Mouse (Mus musculus): ENCODE measurements around the gene Clec4e. TPM values are rescaled to one million over a fixed set of nuclear protein-coding genes. Genes with fewer than 3 reads are reported as not detected.
"Not testable (repeated sequence)": the region's sequence is repeated elsewhere in the genome, so short reads cannot be mapped to it uniquely, and the experiment has no call there.

Gene Clec4e
- polyA plus RNA-seq, 1 experiment from 2014 or later = not detected

DNA sequence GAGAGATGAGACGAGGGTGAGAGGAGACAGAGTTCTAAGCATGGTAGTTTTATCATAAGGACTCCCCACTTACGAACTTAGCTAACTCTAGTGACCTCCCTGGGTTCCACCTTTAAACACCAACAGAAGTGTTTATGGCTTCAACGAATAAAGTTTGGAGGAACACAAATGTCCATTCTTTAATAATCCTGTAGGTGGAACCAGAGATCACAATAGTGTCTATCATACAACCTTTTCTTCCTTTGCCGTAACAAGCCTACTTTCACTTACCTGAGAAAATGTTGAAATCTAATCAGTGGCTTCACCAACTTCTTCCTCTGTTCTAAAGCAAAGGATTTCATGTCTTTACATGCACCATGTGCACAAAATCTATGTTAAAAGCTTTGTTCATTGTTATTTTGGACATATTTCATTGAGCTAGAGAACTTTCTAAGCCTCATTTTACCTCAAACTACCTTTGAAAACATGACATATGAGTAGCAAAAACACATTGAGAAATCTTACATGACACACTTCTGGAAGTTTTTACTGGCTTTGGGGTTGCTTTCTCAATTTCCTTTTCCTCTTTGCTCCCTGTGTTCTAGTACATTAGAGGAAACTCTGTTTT lies 28.0 kb downstream of the Clec4e start, which contains the start of gene Clec4d:
TSS of gene Clec4d (plus strand) at position 557 of the 607 bp plus-strand sequence.
- WGBS = 75% methylated on average over 4 of the region's 4 CpGs
- no peak within 1 kb of the TSS for H3K27ac ChIP-seq (replicated peaks)
- H3K4me2 ChIP-seq = no peak within 1 kb of the TSS
- ATAC-seq (ENCODE audit: low read depth) = no peak
- H3K36me3 ChIP-seq = no peaks in the 10 kb centered on the region
- H3K9me3 ChIP-seq = no peaks in the 10 kb centered on the region
- H3K4me3 ChIP-seq = no peak within 1 kb of the TSS
- no peak within 1 kb of the TSS for H3K9ac ChIP-seq
- no peaks in the 10 kb centered on the region for H3K4me1 ChIP-seq (replicated peaks)
- H3K27me3 ChIP-seq = no peaks in the 10 kb centered on the region

DNA sequence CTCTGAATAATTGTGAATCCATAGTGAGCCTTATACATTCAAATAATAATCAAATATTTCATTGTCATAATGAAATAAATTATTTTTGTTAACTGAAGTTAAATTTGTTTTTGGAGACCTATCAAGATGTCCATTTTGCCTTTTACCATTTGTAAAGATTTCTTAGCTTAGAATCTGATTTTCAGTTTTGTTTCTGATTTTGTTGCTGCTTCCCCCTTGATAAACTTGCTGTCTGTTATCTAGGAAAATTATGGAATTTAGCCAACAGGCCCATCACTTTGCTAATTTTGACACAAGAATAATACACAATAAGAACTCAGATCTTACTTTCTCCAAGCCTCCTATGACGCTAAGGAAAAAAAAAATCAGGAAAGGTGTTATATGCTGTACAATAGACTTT lies 28.8 kb downstream of the Clec4e start:
- Histone ChIP-seq H3K9me3 (no peaks in the 10 kb centered on the region), H3K27me3 (no peaks in the 10 kb centered on the region), H3K27ac (replicated peaks) (no peak overlapping the region), H3K36me3 (no peaks in the 10 kb centered on the region), H3K4me2 (no peak overlapping the region), H3K9ac (no peak overlapping the region), H3K4me3 (no peak overlapping the region), H3K4me1 (replicated peaks) (no peaks in the 10 kb centered on the region)
- WGBS = 93% methylated on average over 1 of the region's 1 CpGs
- ATAC-seq (ENCODE audit: low read depth) = no peak

DNA sequence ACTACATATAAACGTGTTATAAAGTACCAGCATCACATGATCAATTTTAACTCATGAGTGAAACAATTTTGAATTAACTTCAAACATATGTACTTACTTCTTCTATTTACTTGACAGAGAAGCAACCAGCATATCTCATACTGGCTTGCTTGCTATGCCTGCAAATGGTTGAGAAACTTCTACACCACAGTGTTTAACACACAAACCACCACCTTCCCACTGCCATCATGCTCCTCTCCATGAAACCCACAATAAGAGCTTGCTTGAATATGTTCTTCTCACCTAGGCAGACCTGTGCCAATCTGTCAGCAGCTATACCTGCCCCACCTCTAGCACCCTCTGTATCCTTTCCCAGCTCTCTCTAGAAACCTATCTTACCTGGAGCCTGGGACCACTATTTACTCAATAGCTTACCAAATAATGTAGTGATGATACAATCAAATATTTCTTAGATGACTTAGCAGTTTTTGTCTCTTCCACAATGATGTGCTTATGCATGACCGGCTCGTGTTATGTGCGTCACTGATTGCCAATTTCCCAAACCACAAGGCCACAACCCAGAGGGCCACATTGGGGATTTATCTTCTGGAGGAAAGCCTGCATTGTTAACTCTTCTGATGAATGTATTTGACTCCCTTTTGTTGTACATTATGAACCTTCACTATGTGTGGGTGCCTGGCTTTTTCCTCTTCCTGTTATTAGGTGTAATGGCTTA lies 29.6 kb downstream of the Clec4e start:
- Histone ChIP-seq H3K36me3 (no peaks in the 10 kb centered on the region), H3K4me1 (replicated peaks) (no peaks in the 10 kb centered on the region), H3K27ac (replicated peaks) (no peak overlapping the region), H3K9ac (no peak overlapping the region), H3K4me2 (no peak overlapping the region), H3K9me3 (no peaks in the 10 kb centered on the region), H3K27me3 (no peaks in the 10 kb centered on the region), H3K4me3 (no peak overlapping the region)
- 84% methylated on average over 4 of the region's 4 CpGs for WGBS
- ATAC-seq (ENCODE audit: low read depth) = no peak

DNA sequence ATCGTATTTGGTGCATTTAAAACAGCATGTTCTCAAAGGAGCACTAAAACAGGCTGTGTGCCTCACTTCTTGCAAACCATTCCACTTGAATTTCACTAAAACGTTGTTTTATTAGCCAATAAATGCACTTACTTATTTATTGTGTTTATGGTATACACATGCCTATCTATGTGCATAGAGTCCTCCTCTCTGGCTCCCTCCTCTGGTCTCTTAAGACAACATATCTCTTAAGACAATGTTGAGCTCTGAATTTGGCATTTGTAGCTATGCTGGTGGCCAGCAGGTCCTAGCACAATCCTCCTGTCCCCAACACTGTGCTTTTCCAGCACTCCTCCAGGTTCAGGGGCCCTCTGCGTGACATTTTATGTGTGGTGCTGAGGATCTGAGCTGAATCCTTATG lies 30.7 kb downstream of the Clec4e start:
- Histone ChIP-seq H3K4me2 (no peak overlapping the region), H3K27ac (replicated peaks) (no peak overlapping the region), H3K4me3 (no peak overlapping the region), H3K4me1 (replicated peaks) (no peaks in the 10 kb centered on the region), H3K9ac (no peak overlapping the region), H3K9me3 (no peaks in the 10 kb centered on the region), H3K27me3 (no peaks in the 10 kb centered on the region), H3K36me3 (no peaks in the 10 kb centered on the region)
- ATAC-seq (ENCODE audit: low read depth) = no peak
- WGBS = 77% methylated on average over 3 of the region's 3 CpGs

DNA sequence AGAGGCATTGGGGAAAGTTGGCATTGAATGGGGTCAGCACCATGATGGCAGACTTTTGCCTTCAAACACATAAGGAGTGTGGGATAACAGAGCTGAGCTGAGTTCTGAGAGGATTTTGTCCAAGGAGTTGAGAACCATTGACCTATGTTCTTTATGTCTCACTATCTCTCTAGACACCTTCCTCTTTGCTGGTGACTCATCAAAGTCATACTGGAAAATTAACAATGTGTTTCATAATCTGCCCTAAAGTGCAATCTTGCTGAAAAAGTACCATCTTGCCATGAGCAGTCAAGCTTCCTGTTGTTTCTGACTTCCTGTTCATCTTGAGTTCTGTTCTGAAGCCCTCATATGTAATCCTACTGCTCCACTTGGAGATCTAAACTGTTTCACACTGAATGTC lies 36.9 kb downstream of the Clec4e start:
- Histone ChIP-seq H3K27me3 (no peaks in the 10 kb centered on the region), H3K27ac (replicated peaks) (no peak overlapping the region), H3K9ac (no peak overlapping the region), H3K4me2 (no peak overlapping the region), H3K4me1 (replicated peaks) (no peaks in the 10 kb centered on the region), H3K36me3 (no peaks in the 10 kb centered on the region), H3K4me3 (no peak overlapping the region), H3K9me3 (no peaks in the 10 kb centered on the region; the same call in 1 of the 2 replicates)
- no peak for ATAC-seq (ENCODE audit: low read depth)

DNA sequence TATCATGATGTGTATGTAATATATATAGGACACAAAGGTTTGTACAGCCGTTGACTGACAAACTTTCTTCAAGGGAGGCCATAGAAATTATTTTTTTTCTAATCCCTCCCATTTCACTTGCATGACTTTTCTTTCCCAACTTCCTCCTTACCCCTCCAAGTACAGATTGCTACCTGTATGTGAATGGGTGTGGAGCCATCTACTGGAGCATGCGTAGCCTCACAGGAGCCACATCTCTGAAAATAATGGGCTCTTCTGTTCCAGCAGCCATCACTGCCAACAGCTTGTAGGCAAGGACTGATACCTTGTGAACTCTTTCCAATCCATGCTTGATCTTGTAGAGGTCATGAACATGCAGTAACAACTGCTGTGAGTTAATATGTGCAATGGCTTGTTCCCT lies 40.8 kb downstream of the Clec4e start:
- H3K27ac ChIP-seq (replicated peaks); H3K4me2 ChIP-seq; H3K36me3 ChIP-seq; H3K4me1 ChIP-seq (replicated peaks); ATAC-seq (ENCODE audit: low read depth); H3K27me3 ChIP-seq; H3K4me3 ChIP-seq; H3K9ac ChIP-seq; H3K9me3 ChIP-seq: not testable (repeated sequence)
- WGBS = 90% methylated on average over 2 of the region's 2 CpGs

DNA sequence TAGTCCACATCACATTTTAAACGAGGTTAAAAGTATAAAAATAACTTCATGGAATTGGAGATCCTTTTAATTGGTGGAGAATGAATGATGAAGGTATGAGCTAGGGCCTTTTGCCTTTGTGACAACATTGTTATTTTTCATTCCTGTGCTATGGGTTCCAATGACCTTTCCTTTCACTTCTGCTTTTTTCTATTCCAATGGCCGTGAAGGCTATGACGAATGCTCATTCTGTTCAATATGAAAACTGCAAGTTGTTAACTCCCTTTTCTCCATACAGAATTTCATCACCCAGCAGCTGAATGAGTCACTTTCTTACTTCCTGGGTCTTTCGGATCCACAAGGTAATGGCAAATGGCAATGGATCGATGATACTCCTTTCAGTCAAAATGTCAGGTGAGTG lies 45.5 kb downstream of the Clec4e start:
- Histone ChIP-seq H3K9ac (no peak overlapping the region), H3K9me3 (no peaks in the 10 kb centered on the region), H3K36me3 (no peaks in the 10 kb centered on the region), H3K4me3 (no peak overlapping the region), H3K4me1 (replicated peaks) (no peaks in the 10 kb centered on the region), H3K4me2 (no peak overlapping the region), H3K27ac (replicated peaks) (no peak overlapping the region), H3K27me3 (no peaks in the 10 kb centered on the region)
- WGBS = 88% methylated on average over 5 of the region's 5 CpGs
- no peak for ATAC-seq (ENCODE audit: low read depth)

DNA sequence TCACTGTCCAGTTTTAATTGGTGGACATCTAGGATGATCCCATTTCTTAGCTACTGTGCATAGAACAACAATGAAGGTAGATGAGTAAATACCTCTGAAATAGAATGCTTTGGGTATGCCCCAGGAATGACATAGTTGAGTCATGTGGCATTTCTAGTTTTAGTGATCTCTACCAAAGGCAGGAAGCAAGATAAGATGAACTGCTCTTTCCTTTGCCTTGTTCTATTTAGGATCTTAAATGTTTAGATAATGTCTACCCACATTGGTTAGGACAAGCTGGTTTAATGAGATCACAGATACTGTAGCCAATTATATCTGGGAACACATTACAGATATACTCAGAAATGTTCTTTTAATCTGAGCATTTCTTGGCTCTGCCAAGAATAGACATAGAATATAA lies 52.1 kb downstream of the Clec4e start:
- Histone ChIP-seq H3K27me3 (no peaks in the 10 kb centered on the region), H3K9ac (no peak overlapping the region), H3K9me3 (no peaks in the 10 kb centered on the region), H3K4me2 (no peak overlapping the region), H3K36me3 (no peaks in the 10 kb centered on the region), H3K4me3 (no peak overlapping the region), H3K4me1 (replicated peaks) (no peaks in the 10 kb centered on the region), H3K27ac (replicated peaks) (no peak overlapping the region)
- ATAC-seq (ENCODE audit: low read depth) = no peak

Other genes starting within 250 kb of the Clec4e start
- not detected in 2 replicates for gene Clec4b1, start 239.9 kb downstream of the Clec4e start, polyA plus RNA-seq (2015; fragmentation: Nextera tagmentation; extraction: Ambion mirVana)
- 0.74 and 1.4 TPM in 2 replicates for gene Clec4a2, start 183.4 kb downstream of the Clec4e start, polyA plus RNA-seq (2015; fragmentation: Nextera tagmentation; extraction: Ambion mirVana)
- gene Clec4b2, start 117.0 kb downstream of the Clec4e start, polyA plus RNA-seq (2015; fragmentation: Nextera tagmentation; extraction: Ambion mirVana) = not detected in 2 replicates
- gene Clec4n, start 60.0 kb downstream of the Clec4e start, polyA plus RNA-seq (2015; fragmentation: Nextera tagmentation; extraction: Ambion mirVana) = 0.44 and 1.1 TPM in 2 replicates
- gene Clec4d, start 27.8 kb downstream of the Clec4e start, polyA plus RNA-seq (2015; fragmentation: Nextera tagmentation; extraction: Ambion mirVana) = not detected in 2 replicates
- gene Vmn2r19, start 18.5 kb upstream of the Clec4e start, polyA plus RNA-seq (2015; fragmentation: Nextera tagmentation; extraction: Ambion mirVana) = not detected in 2 replicates
- gene Vmn2r20, start 128.2 kb upstream of the Clec4e start, polyA plus RNA-seq (2015; fragmentation: Nextera tagmentation; extraction: Ambion mirVana) = not detected in 2 replicates
- gene Vmn2r21, start 243.5 kb upstream of the Clec4e start, polyA plus RNA-seq (2015; fragmentation: Nextera tagmentation; extraction: Ambion mirVana) = not detected in 2 replicates

Data from neural tube, embryonic 13.5 days (tissue).